Mouse (Mus musculus) heart, embryonic 13.5 days (tissue): ENCODE measurements at regions not wholly inside any gene's neighbourhood (a gene's known extent, or its start where the extent isn't known, plus 50 kb on each side); places are given as distances from the start of the nearest gene placed in this dataset.
A peak's percentile ranks its signal among the peaks of the same experiment; 100 is the strongest.

ENCODE experiments used
- ATAC-seq: fragments of 200-750 bp; cut with Nextera tagmentation; 2 replicates; pipeline ENCODE4 v1.8.0; 2017; ENCODE audit warnings: moderate TSS enrichment; ENCODE audit not compliant: insufficient number of reproducible peaks, low FRiP score, low TSS enrichment; ENCODE audit errors: extremely low read depth
- H3K27ac ChIP-seq: fragments of 300-500 bp; sonication (generic); replicated peaks from 2 replicates; pipeline ENCODE4 v1.5.1; 2015; ENCODE audit warnings: moderate library complexity, mild to moderate bottlenecking, inconsistent platforms
- H3K27me3 ChIP-seq: fragments of 300-500 bp; sonication (generic); replicated peaks from 2 replicates; pipeline ENCODE4 v1.6.1; 2015; ENCODE audit warnings: mild to moderate bottlenecking, inconsistent platforms
- H3K36me3 ChIP-seq: fragments of 300-500 bp; sonication (generic); 2 replicates; pipeline ENCODE4 v1.6.1; 2015; ENCODE audit warnings: mild to moderate bottlenecking, inconsistent platforms
- H3K4me1 ChIP-seq: fragments of 300-500 bp; sonication (generic); 2 replicates; pipeline ENCODE4 v1.6.1; 2015; ENCODE audit warnings: inconsistent platforms
- H3K4me2 ChIP-seq: fragments of 300-500 bp; sonication (generic); 2 replicates; pipeline ENCODE4 v1.6.1; 2015; ENCODE audit warnings: inconsistent platforms, mild to moderate bottlenecking, moderate library complexity
- H3K4me3 ChIP-seq: fragments of 300-500 bp; sonication (generic); 2 replicates; pipeline ENCODE4 v1.5.1; 2015; ENCODE audit warnings: moderate library complexity, mild to moderate bottlenecking, inconsistent platforms
- H3K9ac ChIP-seq: fragments of 300-500 bp; sonication (generic); 2 replicates; pipeline ENCODE4 v1.6.1; 2015; ENCODE audit warnings: inconsistent platforms, mild to moderate bottlenecking, moderate library complexity
- H3K9me3 ChIP-seq: fragments of 300-500 bp; sonication (generic); 2 replicates; pipeline ENCODE4 v1.6.1; 2016; ENCODE audit warnings: inconsistent platforms
- WGBS: fragments of 180-500 bp; shearing (Covaris S2); methylation state at CpG from one replicate; pipeline ENCODE4 v1.1.7; 2015; ENCODE audit warnings: mixed read lengths; 5-methylcytosine and 5-hydroxymethylcytosine counted together

DNA sequence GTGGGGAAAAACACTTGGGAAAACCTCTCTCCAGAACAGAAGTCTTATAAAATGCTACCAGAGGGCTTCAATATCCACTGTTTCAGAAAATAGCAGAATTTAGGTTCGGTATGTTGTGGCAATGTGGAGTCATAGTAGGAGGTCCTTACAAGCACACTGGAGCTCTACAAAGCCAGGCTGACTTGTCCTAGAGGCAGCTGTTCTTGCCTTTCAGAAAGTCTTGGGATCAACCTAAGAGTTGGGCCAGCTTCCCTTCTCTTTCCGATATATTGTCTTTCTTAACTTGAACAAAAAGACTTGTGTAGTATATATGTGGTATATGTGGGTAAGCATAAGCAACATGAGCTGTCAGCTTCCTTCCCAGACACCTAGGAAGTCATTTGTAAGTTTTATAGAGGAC, 251.8 kb upstream of the Nrp1 start:
- WGBS = 87% methylated on average over 2 of the region's 2 CpGs
- Histone ChIP-seq H3K36me3 (no peaks in the 10 kb centered on the region), H3K4me1 (no peaks in the 10 kb centered on the region), H3K27me3 (no peaks in the 10 kb centered on the region), H3K9me3 (no peaks in the 10 kb centered on the region), H3K4me2 (no peak overlapping the region), H3K9ac (no peak overlapping the region), H3K27ac (no peak overlapping the region), H3K4me3 (no peak overlapping the region)
- no peak for ATAC-seq

GRCm38 (mm10) chr8:128107041-128107440, 251.4 kb upstream of the Nrp1 start:
- WGBS = 82% methylated on average over 7 of the region's 7 CpGs
- no peak for ATAC-seq
- no peak overlapping the region for H3K9ac ChIP-seq
- H3K9me3 ChIP-seq = no peaks in the 10 kb centered on the region
- H3K4me3 ChIP-seq = no peak overlapping the region
- H3K27me3 ChIP-seq = no peaks in the 10 kb centered on the region
- no peaks in the 10 kb centered on the region for H3K4me1 ChIP-seq
- H3K36me3 ChIP-seq = no peaks in the 10 kb centered on the region
- no peak overlapping the region for H3K4me2 ChIP-seq
- no peak overlapping the region for H3K27ac ChIP-seq

DNA sequence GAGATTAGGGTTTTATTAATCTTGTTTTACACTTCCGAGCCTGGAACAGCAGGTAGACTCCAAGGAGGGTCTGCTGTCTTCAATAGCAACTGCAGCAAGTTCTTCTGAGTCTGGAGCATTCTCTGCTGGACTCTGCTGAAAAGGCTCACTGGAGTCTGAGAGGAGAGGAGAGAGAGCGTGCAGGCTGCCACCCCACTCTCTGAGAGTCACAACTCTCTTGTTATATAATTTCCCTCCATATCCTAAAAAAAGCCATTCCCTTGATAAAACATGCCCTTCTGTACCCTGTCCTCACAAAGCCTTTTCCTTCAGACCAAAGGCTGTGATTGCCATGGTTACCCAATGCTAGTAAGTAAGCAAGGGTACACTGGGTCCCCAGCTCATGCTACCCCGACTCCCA, 249.4 kb upstream of the Nrp1 start:
- Histone ChIP-seq H3K4me3 (no peak overlapping the region), H3K4me1 (peaks cover 19% of the 10 kb centered on the region)
- ATAC-seq = no peak

GRCm38 (mm10) chr8:128111132-128111531, 247.3 kb upstream of the Nrp1 start:
- H3K9ac ChIP-seq = no peak overlapping the region
- 70% methylated on average over 3 of the region's 3 CpGs for WGBS
- H3K4me3 ChIP-seq = no peak overlapping the region

More for the DNA sequence above, 249.4 kb upstream of the Nrp1 start:
- H3K9me3 ChIP-seq = no peaks in the 10 kb centered on the region
- H3K27ac ChIP-seq = no peak overlapping the region
- 63% methylated on average over 3 of the region's 3 CpGs for WGBS
- H3K27me3 ChIP-seq = no peaks in the 10 kb centered on the region
- H3K36me3 ChIP-seq = no peaks in the 10 kb centered on the region
- no peak overlapping the region for H3K4me2 ChIP-seq
- H3K9ac ChIP-seq = no peak overlapping the region

DNA sequence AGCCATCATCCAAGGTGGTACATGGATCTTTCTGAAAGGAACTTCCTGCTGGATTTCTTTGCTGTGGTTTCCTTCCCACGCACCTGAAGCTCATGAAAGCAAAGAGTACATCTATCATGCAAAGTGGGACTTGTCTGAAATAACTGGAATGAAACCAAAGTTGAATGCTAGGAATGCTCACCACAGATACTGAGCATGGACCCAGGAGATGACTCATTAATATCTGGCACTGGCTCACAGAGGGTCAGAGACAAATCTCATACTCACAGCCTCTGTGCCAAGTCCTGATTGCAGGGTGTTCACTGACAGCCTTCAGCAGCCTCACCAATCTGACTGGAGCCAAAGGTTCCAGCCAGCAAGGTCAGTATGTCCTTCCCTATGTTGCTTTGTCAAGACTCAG, 245.3 kb upstream of the Nrp1 start:
- WGBS = 8% methylated on average over 1 of the region's 1 CpGs
- peak; percentile 70 for ATAC-seq

More at GRCm38 (mm10) chr8:128111132-128111531, 247.3 kb upstream of the Nrp1 start:
- Histone ChIP-seq H3K27me3 (no peaks in the 10 kb centered on the region), H3K4me1 (peaks cover 29% of the 10 kb centered on the region), H3K36me3 (no peaks in the 10 kb centered on the region), H3K4me2 (no peak overlapping the region), H3K9me3 (no peaks in the 10 kb centered on the region), H3K27ac (no peak overlapping the region)
- no peak for ATAC-seq

GRCm38 (mm10) chr8:128141290-128141966, 217.0 kb upstream of the Nrp1 start:
- Histone ChIP-seq H3K27ac (no peak overlapping the region), H3K4me2 (no peak overlapping the region), H3K4me3 (no peak overlapping the region), H3K4me1 (no peaks in the 10 kb centered on the region), H3K36me3 (no peaks in the 10 kb centered on the region), H3K27me3 (no peaks in the 10 kb centered on the region), H3K9me3 (no peaks in the 10 kb centered on the region), H3K9ac (no peak overlapping the region)
- no peak for ATAC-seq
- WGBS = 68% methylated on average over 4 of the region's 4 CpGs

More for the DNA sequence above, 245.3 kb upstream of the Nrp1 start:
- Histone ChIP-seq H3K36me3 (no peaks in the 10 kb centered on the region), H3K4me2 (no peak overlapping the region), H3K4me3 (no peak overlapping the region), H3K27me3 (no peaks in the 10 kb centered on the region), H3K9ac (no peak overlapping the region), H3K9me3 (no peaks in the 10 kb centered on the region), H3K27ac (peak overlapping the region; percentile 89), H3K4me1 (peaks cover 29% of the 10 kb centered on the region)

GRCm38 (mm10) chr8:128148351-128148942, 210.0 kb upstream of the Nrp1 start:
- Histone ChIP-seq H3K4me3 (no peak overlapping the region), H3K4me1 (no peaks in the 10 kb centered on the region), H3K27me3 (no peaks in the 10 kb centered on the region), H3K4me2 (no peak overlapping the region), H3K9me3 (no peaks in the 10 kb centered on the region), H3K27ac (no peak overlapping the region), H3K36me3 (no peaks in the 10 kb centered on the region), H3K9ac (no peak overlapping the region)
- 53% methylated on average over 3 of the region's 3 CpGs for WGBS
- no peak for ATAC-seq

GRCm38 (mm10) chr8:128155604-128156003, 202.8 kb upstream of the Nrp1 start:
- H3K9me3 ChIP-seq = no peaks in the 10 kb centered on the region
- H3K27ac ChIP-seq = peak overlapping the region; percentile 76
- H3K4me2 ChIP-seq = no peak overlapping the region
- no peak overlapping the region; the same call in 1 of the 2 replicates for H3K9ac ChIP-seq
- peaks cover 22% of the 10 kb centered on the region for H3K4me1 ChIP-seq
- H3K36me3 ChIP-seq = no peaks in the 10 kb centered on the region
- no peak for ATAC-seq
- H3K4me3 ChIP-seq = no peak overlapping the region
- no peaks in the 10 kb centered on the region for H3K27me3 ChIP-seq

DNA sequence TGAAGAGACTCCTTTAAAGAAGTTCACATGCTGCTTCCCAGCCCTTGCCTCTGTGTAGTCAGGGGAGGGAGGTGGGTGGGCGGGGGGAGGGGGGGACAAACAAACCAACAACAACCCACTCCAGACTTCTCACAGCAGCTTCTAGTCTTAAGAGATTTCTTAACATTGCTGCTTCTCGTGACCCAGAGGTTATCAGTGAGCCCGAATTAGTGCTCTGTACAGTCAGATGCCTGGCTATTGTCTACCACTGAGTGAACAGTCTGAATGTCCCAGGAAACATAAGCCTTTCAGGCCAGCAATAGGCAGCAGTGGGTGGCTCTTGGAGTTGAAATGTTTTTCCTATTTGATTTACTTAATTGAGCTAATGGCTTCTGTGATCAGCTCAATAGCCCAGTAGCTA, 202.2 kb upstream of the Nrp1 start:
- no peak overlapping the region for H3K4me3 ChIP-seq
- peak overlapping the region; percentile 3; the same call in 1 of the 2 replicates for H3K4me2 ChIP-seq
- no peaks in the 10 kb centered on the region for H3K27me3 ChIP-seq
- H3K9ac ChIP-seq = peak overlapping the region; percentile 17; the same call in 1 of the 2 replicates
- no peak for ATAC-seq
- H3K36me3 ChIP-seq = no peaks in the 10 kb centered on the region
- H3K9me3 ChIP-seq = no peaks in the 10 kb centered on the region
- H3K4me1 ChIP-seq = peaks cover 22% of the 10 kb centered on the region
- peak overlapping the region; percentile 76 for H3K27ac ChIP-seq
- WGBS = 8% methylated on average over 3 of the region's 3 CpGs

DNA sequence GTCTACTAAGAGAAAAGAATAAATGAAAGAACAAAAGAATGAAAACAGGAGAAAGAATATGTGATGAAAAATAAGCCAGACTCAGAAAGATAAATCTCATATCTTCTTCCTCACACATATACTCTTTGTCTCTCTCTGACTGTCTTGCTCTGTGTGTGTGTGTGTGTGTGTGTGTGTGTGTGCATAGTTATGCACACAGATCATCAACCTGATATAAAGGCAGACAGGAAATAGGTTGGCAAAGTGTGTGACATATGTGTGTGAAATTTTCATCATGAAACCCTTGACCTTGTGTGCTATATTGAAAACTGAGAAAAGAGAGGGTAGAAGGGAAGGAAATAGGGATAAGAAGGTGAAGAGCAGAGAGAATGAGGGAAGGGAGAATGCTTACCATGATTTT, 195.5 kb upstream of the Nrp1 start:
- H3K4me2 ChIP-seq = no peak overlapping the region
- H3K4me3 ChIP-seq = no peak overlapping the region
- no peak overlapping the region for H3K27ac ChIP-seq
- no peaks in the 10 kb centered on the region for H3K9me3 ChIP-seq
- H3K9ac ChIP-seq = no peak overlapping the region
- H3K36me3 ChIP-seq = no peaks in the 10 kb centered on the region
- H3K4me1 ChIP-seq = peaks cover 8% of the 10 kb centered on the region; the same call in 1 of the 2 replicates
- no peak for ATAC-seq
- H3K27me3 ChIP-seq = no peaks in the 10 kb centered on the region

DNA sequence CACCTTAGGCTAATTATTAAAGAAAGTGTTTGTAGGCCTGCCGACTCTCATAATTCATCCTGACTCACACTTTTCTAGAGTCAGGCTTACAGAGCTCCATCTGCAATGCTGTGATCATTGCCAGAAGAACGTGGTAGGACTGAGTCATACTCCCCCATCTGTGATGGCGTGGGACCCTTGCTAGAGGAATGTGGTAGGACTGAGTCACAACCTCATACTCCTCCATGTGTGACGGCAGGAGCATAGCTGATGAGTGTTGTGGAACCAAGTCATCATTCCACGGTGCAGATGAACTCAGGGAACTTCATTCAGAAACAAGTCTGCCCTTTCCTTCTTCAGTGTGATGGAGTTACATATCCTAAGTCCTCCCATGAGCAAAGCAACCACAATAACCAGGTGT, 193.4 kb upstream of the Nrp1 start:
- no peak overlapping the region for H3K4me3 ChIP-seq
- H3K27ac ChIP-seq = no peak overlapping the region
- peaks cover 8% of the 10 kb centered on the region; the same call in 1 of the 2 replicates for H3K4me1 ChIP-seq
- H3K4me2 ChIP-seq = no peak overlapping the region
- no peak for ATAC-seq
- no peaks in the 10 kb centered on the region for H3K27me3 ChIP-seq
- no peaks in the 10 kb centered on the region for H3K36me3 ChIP-seq
- WGBS = 82% methylated on average over 5 of the region's 5 CpGs
- H3K9ac ChIP-seq = no peak overlapping the region
- no peaks in the 10 kb centered on the region for H3K9me3 ChIP-seq

- Histone ChIP-seq H3K4me1 (peaks cover 9% of the 10 kb centered on the region; the same call in 1 of the 2 replicates), H3K9ac (no peak overlapping the region), H3K4me2 (no peak overlapping the region), H3K36me3 (no peaks in the 10 kb centered on the region), H3K27me3 (no peaks in the 10 kb centered on the region), H3K4me3 (no peak overlapping the region), H3K27ac (no peak overlapping the region), H3K9me3 (no peaks in the 10 kb centered on the region)
- WGBS = 81% methylated on average over 2 of the region's 2 CpGs
- no peak for ATAC-seq
Observed at GRCm38 (mm10) chr8:128165591-128165990, 192.8 kb upstream of the Nrp1 start.
